Mouse (Mus musculus): ENCODE data around the gene Drc3.

- no peak for TF ChIP-seq TCF12 (IDR thresholded peaks at IDR 0.05; ENCODE audit: insufficient read depth, poor library complexity, severe bottlenecking)
- TF ChIP-seq POLR2A (IDR thresholded peaks at IDR 0.05; ENCODE audit: insufficient read length, low read depth) = no peak
- TF ChIP-seq MYOD1 (IDR thresholded peaks at IDR 0.05; ENCODE audit: control insufficient read depth in 1 of 3, insufficient read length in 2 of 3, low read depth in 2 of 3) = no peak
- TF ChIP-seq MAX (IDR thresholded peaks at IDR 0.05; ENCODE audit: low read depth) = no peak
Measured at GRCm38 (mm10) chr11:60412921-60413320, 59.8 kb downstream of the Drc3 start.
